Mouse (Mus musculus) G1E (cell line): ENCODE measurements around the gene Ankk1.

ENCODE experiments used
- CTCF ChIP-seq: IDR thresholded peaks from 2 replicates; pipeline ENCODE4 v1.5.1; 2012; ENCODE audit warnings: low read depth, low read length, inconsistent platforms, mixed read lengths
- GATA1 ChIP-seq: IDR thresholded peaks from 2 replicates; pipeline ENCODE4 v1.6.1; 2012; ENCODE audit warnings: borderline replicate concordance, low read length, inconsistent platforms, mixed read lengths
- POLR2AphosphoS5 ChIP-seq: IDR thresholded peaks from 2 replicates; pipeline ENCODE4 v1.6.1; 2012; ENCODE audit warnings: low read depth, low read length, inconsistent platforms; ENCODE audit not compliant: insufficient replicate concordance

GRCm38 (mm10) chr9:49373946-49374345, 52.9 kb downstream of the Ankk1 start:
- TF ChIP-seq CTCF = no peak
- no peak for TF ChIP-seq POLR2AphosphoS5
- TF ChIP-seq GATA1 = no peak
